Mouse (Mus musculus) hindbrain, embryonic 10.5 days (tissue): ENCODE measurements around the gene Hoxd8. TPM values are rescaled to one million over a fixed set of nuclear protein-coding genes. Genes with fewer than 3 reads are reported as not detected.
A peak's percentile ranks its signal among the peaks of the same experiment; 100 is the strongest.

Experiments used
- DNase-seq: peaks from one replicate; pipeline ENCODE4 v3.0.0-alpha.2; 2017; ENCODE audit warnings: low spot score
- H3K27ac ChIP-seq: fragments of 300-500 bp; sonication (generic); 2 replicates; pipeline ENCODE4 v1.5.1; 2016; ENCODE audit warnings: mild to moderate bottlenecking, moderate library complexity
- H3K27me3 ChIP-seq: fragments of 300-500 bp; sonication (generic); 2 replicates; pipeline ENCODE4 v1.6.1; 2016; ENCODE audit warnings: mild to moderate bottlenecking; ENCODE audit not compliant: poor library complexity, insufficient read depth, severe bottlenecking
- H3K36me3 ChIP-seq: fragments of 300-500 bp; sonication (generic); 2 replicates; pipeline ENCODE4 v1.6.1; 2016; ENCODE audit warnings: mild to moderate bottlenecking, moderate library complexity
- H3K4me1 ChIP-seq: fragments of 300-500 bp; sonication (generic); replicated peaks from 2 replicates; pipeline ENCODE4 v1.6.1; 2016; ENCODE audit warnings: mild to moderate bottlenecking
- H3K4me3 ChIP-seq: fragments of 300-500 bp; sonication (generic); 2 replicates; pipeline ENCODE4 v1.5.1; 2016; ENCODE audit warnings: mild to moderate bottlenecking, moderate library complexity
- H3K9me3 ChIP-seq: fragments of 300-500 bp; sonication (generic); 2 replicates; pipeline ENCODE4 v1.6.1; 2016; ENCODE audit warnings: mild to moderate bottlenecking, moderate library complexity
- WGBS: fragments of 180-500 bp; shearing (Covaris S2); methylation state at CpG from one replicate; pipeline ENCODE4 v1.1.7; 2016; 5-methylcytosine and 5-hydroxymethylcytosine counted together
- polyA plus RNA-seq: library from polyadenylated mRNA; unstranded; fragments of >200 nt; fragmentation: Nextera tagmentation; extraction: Ambion mirVana; gene quantifications from 2 replicates; pipeline ENCODE4 v1.2.1, GENCODE M21; 2016

Hoxd8 gene
- polyA plus RNA-seq, 1 experiment from 2014 or later: not detected

DNA sequence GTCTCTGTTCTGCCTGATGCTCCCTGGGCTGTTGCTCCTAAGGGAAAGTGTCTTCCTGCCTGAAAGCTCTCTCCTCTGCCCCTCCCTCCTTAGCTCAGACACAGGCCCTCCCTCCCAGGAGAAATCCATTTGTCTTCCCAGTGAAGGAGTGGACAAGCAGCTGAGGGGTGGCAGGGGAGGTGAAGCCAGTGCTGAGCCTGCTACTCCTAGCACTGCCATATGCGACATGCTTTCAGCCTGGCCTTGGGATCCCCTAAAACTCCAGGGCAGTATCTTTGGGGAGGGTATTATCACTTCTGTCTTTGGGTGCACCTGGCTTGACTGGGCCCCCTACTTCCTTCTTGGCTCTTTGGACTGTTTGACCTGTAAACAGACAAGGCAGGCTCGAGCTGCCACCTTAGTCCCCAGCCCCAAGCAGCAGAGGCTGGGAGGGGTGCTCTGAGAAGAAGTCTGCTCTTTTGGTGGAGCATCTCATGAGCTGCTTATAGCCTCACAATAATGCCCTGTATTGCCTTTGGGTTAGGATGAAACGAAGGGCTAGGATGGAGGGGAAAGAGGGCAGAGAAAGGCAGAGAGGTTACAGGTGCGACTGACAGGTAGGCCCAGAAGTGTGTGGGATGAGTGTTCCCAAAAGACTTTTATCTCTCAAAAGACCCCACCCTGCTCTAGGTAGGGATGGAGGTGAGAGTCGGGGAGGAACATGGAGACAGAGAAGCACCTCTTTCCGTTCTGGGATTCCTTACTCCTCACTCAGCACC, 41.3 kb downstream of the Hoxd8 start:
- H3K4me1 ChIP-seq: peaks cover 26% of the 10 kb centered on the region
- WGBS: 0% methylated on average over 6 of the region's 6 CpGs
- peak overlapping the region; percentile 85 for H3K27ac ChIP-seq

DNA sequence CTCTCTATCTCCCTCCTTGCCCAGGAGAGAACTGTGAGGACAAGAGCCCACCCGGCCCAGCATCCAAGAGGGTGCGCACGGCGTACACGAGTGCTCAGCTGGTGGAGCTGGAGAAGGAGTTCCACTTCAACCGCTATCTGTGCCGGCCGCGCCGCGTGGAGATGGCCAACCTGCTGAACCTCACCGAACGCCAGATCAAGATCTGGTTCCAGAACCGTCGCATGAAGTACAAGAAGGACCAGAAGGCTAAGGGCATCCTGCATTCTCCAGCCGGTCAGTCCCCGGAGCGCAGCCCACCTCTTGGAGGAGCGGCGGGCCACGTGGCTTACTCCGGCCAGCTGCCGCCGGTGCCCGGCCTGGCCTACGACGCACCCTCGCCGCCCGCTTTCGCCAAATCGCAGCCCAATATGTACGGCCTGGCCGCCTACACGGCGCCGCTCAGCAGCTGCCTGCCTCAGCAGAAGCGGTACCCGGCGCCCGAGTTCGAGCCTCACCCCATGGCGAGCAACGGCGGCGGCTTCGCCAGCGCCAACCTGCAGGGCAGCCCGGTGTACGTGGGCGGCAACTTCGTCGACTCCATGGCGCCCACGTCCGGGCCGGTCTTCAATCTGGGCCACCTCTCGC, 42.0 kb downstream of the Hoxd8 start:
- peak; percentile 58 for DNase-seq
- peak overlapping the region; percentile 85 for H3K27ac ChIP-seq
- no peaks in the 10 kb centered on the region for H3K9me3 ChIP-seq
- peaks cover 28% of the 10 kb centered on the region for H3K4me1 ChIP-seq
- peaks cover 100% of the 10 kb centered on the region for H3K27me3 ChIP-seq
- under 1% methylated on average over 58 of the region's 58 CpGs for WGBS
- H3K36me3 ChIP-seq: no peaks in the 10 kb centered on the region
- H3K4me3 ChIP-seq: peak overlapping the region; percentile 48

More for the DNA sequence above, 41.3 kb downstream of the Hoxd8 start:
- no peaks in the 10 kb centered on the region for H3K36me3 ChIP-seq
- DNase-seq: peak; percentile 33
- H3K4me3 ChIP-seq: peak overlapping the region; percentile 48
- H3K9me3 ChIP-seq: no peaks in the 10 kb centered on the region
- peaks cover 100% of the 10 kb centered on the region for H3K27me3 ChIP-seq

DNA sequence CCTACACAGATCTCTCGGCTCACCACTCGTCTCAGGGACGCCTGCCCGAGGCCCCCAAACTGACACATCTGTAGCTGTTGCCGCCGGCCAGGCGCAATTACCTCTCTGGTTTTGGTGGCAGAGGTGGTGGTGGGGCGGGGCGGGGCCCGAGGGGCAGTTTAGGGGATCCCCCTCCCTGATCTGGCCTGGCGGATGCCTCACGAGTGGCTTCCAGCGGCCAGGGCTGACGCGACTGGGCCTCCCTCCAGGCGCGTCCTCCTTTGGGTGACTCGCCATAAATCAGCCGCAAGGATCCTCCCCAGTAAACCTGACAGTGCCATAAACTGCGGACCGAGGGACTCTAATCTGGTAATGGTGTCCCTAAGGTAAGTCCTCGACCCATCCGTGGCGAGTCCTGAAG, 42.6 kb downstream of the Hoxd8 start:
- Histone ChIP-seq H3K4me3 (peak overlapping the region; percentile 48), H3K27ac (peak overlapping the region; percentile 85), H3K27me3 (peaks cover 100% of the 10 kb centered on the region), H3K36me3 (no peaks in the 10 kb centered on the region), H3K9me3 (no peaks in the 10 kb centered on the region), H3K4me1 (peaks cover 33% of the 10 kb centered on the region)
- under 1% methylated on average over 24 of the region's 24 CpGs for WGBS
- peak; percentile 55 for DNase-seq

DNA sequence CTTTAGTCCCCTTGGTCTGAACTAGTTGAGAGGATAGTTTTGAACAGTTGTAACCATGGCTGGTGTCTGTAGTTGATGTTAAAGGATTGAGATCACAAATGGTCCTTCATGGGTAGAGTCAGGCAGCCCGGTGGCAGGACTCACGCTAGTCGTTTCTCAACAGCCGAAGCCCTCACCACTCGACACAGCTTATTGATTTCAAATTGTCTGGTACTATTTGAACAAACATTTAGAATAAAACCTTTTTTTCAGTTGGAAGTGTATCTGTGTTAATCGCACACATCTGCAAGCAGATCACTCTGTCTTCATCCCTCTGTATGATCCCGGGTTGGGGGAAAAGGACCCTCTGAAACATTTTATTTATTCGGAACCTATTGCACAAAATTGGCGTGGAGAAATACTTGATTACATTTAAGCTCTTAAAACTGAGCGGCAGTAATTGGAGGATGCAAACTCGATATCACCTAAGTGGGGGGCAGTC, 43.3 kb downstream of the Hoxd8 start:
- H3K36me3 ChIP-seq: no peaks in the 10 kb centered on the region
- peaks cover 100% of the 10 kb centered on the region for H3K27me3 ChIP-seq
- H3K4me3 ChIP-seq: peak overlapping the region; percentile 48
- peaks cover 40% of the 10 kb centered on the region for H3K4me1 ChIP-seq
- DNase-seq: peak; percentile 43
- H3K27ac ChIP-seq: peak overlapping the region; percentile 85
- 3% methylated on average over 11 of the region's 11 CpGs for WGBS
- no peaks in the 10 kb centered on the region for H3K9me3 ChIP-seq

DNA sequence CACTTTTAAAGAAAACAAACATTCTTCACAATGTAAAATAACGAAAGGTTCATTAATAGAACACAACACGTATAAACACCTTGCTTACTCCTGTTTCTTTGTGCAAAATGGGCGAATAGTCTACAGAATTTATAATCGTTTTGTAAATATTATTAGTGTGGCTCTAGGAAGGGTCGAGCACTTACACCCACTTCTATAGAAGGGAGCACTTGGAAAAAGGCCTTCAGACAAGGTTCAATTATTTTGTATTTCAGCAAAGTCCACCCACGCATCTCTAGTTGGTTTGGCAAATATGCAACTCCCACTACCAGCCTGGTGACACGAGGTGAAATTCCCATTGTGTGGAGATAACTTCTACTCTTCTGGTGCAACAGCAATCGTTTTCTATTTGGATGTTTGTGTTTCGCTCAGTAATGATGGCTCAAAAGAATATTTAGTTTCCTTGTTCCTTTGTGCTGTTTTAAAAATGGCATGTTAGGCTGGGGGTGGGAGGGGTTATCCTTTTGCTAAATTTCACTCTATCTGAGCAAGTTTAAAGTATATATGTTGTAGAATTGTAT, 44.1 kb downstream of the Hoxd8 start:
- DNase-seq: peak; percentile 17
- Histone ChIP-seq H3K27ac (peak overlapping the region; percentile 83), H3K27me3 (peaks cover 100% of the 10 kb centered on the region), H3K4me3 (peak overlapping the region; percentile 48), H3K36me3 (no peaks in the 10 kb centered on the region), H3K4me1 (peaks cover 48% of the 10 kb centered on the region), H3K9me3 (no peaks in the 10 kb centered on the region)
- 4% methylated on average over 9 of the region's 9 CpGs for WGBS

DNA sequence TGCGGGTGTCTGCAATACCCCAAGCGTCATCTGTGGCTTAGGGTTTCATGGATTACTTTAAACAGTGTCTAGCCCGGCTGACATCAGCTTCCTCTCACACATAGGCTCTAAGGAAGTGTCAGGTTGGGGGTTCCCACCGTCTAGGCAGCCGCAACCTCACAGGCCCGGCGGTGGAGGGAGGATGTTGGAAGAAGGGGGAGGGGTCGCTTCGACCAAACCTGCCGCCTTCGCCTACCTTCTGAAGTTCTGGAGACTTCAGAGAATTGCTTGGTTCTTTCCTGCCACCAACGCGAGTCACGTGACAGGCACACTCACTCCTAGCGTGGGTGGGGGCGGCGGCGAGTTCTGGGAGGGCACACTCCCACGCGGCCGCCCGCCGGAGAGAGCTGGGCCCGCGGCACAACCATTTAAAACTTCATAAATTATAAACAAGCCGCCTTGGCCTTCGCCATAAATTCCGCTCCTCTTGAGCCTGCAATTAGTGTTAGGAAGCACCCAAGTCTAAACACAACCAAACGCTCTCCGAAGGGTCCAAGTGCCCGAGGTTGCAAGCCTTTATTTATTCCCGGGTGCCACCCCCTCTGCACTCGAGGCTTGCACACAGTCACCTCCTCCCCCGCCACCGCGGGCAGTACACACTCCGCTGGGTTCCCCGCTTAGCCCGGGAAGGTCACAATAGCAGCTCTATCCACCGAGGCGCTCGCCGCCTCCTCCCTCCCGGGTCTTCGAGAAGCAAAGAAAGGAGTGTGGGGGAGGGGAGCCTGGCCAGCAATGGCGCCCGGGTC, 45.1 kb downstream of the Hoxd8 start:
- Histone ChIP-seq H3K36me3 (no peaks in the 10 kb centered on the region), H3K9me3 (no peaks in the 10 kb centered on the region), H3K4me1 (peaks cover 48% of the 10 kb centered on the region), H3K4me3 (peak overlapping the region; percentile 48), H3K27me3 (peaks cover 100% of the 10 kb centered on the region), H3K27ac (peak overlapping the region; percentile 83)
- DNase-seq: peak; percentile 85
- WGBS: under 1% methylated on average over 47 of the region's 47 CpGs

DNA sequence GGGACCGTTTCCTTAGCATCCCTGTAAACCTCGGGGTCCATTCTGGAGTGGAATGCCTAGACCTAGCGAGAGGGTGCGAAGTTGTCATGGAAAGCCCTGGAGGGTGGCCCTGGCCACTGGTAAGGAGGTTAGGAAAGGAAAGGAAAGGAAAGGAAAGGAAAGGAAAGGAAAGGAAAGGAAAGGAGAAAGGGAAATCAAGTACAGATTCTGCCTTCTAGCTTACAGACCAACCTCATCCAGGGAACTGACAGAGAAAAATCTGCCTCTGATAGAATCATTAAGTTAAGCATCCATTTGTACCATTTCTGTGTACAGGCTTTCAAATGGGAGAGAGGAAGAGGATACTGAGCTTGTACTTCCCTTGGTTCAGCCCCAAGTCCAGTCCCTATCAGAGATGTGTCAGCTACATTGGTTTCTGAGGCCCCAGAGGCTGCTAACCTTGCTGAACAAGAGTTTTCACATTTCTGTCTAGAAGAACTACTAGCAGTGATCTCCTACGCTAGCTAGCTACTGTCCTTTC, 46.4 kb downstream of the Hoxd8 start:
- no peaks in the 10 kb centered on the region for H3K9me3 ChIP-seq
- peaks cover 100% of the 10 kb centered on the region for H3K27me3 ChIP-seq
- H3K27ac ChIP-seq: peak overlapping the region; percentile 83; the same call in 1 of the 2 replicates
- 12% methylated on average over 5 of the region's 5 CpGs for WGBS
- DNase-seq: peak; percentile 22
- no peaks in the 10 kb centered on the region for H3K36me3 ChIP-seq
- peaks cover 48% of the 10 kb centered on the region for H3K4me1 ChIP-seq
- H3K4me3 ChIP-seq: peak overlapping the region; percentile 48; the same call in 1 of the 2 replicates

DNA sequence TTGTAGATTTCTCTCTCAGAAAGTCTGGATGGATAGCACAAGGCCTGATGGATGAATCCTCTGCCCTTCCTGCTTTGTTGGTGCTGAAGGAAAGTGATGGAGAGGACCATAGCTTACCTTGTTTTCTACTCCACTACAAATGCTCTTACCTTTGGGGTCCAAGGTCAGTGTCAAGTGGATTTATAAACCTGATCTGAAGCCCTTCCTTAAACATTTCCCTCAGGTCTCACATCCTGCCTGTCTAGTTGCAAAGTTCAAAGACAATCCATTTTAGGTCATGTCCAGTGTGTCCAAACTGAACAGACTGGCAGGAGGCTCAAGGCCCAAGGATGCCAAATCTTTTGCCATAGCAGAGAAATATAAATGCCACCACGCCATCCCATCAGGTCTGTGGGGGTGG, 47.4 kb downstream of the Hoxd8 start:
- 70% methylated on average over 1 of the region's 1 CpGs for WGBS
- H3K9me3 ChIP-seq: no peaks in the 10 kb centered on the region
- H3K4me1 ChIP-seq: peaks cover 40% of the 10 kb centered on the region
- no peaks in the 10 kb centered on the region for H3K36me3 ChIP-seq
- peaks cover 100% of the 10 kb centered on the region for H3K27me3 ChIP-seq
- H3K4me3 ChIP-seq: no peak overlapping the region
- H3K27ac ChIP-seq: 0 out of 2 replicates have a peak overlapping the region, but pooled peaks have one; percentile 84
- DNase-seq: peak; percentile 19

DNA sequence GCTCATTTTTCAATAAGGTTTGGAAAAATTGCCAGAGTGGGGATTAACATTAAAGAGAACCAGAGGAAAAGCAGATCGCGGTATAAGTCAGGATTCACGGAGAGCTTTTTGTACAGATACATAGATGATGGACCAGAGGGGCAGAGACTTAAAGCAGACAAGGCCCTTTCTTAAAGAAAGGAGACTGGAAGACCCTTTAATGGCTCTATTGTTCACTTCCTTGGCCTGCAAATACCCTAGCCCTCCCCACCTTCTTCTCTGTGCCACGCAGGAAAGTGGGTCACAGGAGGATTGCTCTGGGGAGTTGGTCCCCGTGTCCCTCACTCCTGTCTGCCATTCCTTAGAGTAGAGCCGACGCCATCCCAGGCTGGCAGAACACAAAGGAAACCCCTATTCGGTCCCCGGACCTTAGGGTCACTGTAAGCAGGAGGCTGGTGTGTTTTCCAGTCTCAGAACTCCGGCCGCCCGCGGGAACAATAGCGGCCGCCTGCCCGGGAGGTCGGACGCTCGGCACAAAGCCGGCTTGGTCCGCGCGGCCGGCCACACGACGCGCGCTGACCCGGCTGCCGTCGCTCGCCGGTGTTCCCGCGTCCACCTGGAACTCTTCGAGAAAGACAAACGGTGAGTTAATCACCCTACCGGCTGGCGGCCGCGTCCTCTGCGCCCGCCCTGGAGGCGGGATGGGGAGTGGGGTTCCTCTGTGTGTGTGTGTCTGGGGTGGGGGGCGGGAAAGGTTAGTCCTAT, 48.2 kb downstream of the Hoxd8 start:
- WGBS: 1% methylated on average over 45 of the region's 45 CpGs
- peaks cover 38% of the 10 kb centered on the region for H3K4me1 ChIP-seq
- no peaks in the 10 kb centered on the region for H3K36me3 ChIP-seq
- H3K27ac ChIP-seq: peak overlapping the region; percentile 84
- peak overlapping the region; percentile 45 for H3K4me3 ChIP-seq
- no peaks in the 10 kb centered on the region for H3K9me3 ChIP-seq
- DNase-seq: peak; percentile 68
- H3K27me3 ChIP-seq: peaks cover 100% of the 10 kb centered on the region

DNA sequence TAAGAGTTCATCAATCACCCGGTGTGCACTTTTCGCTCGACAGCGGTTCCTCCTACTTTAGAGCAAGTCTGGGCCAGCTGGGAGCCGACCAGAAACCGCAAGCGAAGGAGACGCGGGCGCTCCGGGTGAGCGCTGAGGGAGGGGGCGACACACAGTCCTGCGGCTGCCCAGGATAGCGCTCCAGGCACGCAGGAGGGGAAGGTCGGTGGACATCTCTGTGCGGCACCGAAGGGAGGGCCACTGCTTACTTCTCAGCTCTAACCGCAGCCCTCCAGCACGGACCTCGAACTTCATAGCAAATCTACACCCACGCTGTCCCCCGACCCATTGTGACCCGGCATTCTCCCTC, 48.7 kb downstream of the Hoxd8 start:
- H3K27ac ChIP-seq: peak overlapping the region; percentile 84
- DNase-seq: no peak
- WGBS: under 1% methylated on average over 25 of the region's 25 CpGs
- no peaks in the 10 kb centered on the region for H3K36me3 ChIP-seq
- H3K4me3 ChIP-seq: peak overlapping the region; percentile 45
- H3K4me1 ChIP-seq: peaks cover 38% of the 10 kb centered on the region
- H3K9me3 ChIP-seq: no peaks in the 10 kb centered on the region
- H3K27me3 ChIP-seq: peaks cover 100% of the 10 kb centered on the region

DNA sequence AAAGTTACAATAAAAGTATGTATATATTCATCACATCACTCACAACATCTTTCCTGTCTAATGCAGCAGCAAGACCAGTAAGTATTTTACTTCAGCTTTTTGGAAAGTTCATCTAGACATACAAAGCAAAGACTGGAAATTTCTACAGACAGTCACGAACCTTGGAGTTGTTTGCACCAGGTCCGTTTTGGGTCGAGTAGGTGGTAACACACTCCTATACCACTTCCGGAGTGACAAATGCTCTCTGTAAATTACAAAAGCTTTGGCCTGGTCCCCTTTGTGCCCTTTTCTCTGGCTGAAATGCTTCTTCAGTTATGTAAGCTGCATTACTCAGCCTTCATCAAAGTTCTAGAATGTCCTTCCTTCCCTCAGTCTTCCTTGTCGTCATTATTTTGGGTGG, 49.3 kb downstream of the Hoxd8 start:
- WGBS: 16% methylated on average over 5 of the region's 5 CpGs
- Histone ChIP-seq H3K4me1 (peaks cover 38% of the 10 kb centered on the region), H3K36me3 (no peaks in the 10 kb centered on the region), H3K27ac (no peak overlapping the region), H3K4me3 (no peak overlapping the region), H3K27me3 (peaks cover 100% of the 10 kb centered on the region), H3K9me3 (no peaks in the 10 kb centered on the region)
- peak; percentile 7 for DNase-seq
